Mouse (Mus musculus): ENCODE results near the gene AY074887.
"Not testable (repeated sequence)": the region's sequence is repeated elsewhere in the genome, so short reads cannot be mapped to it uniquely, and the experiment has no call there.

AY074887 gene

GRCm38 (mm10) chr9:54950575-54951321 is at the start of gene AY074887, which contains the start of gene Psma4:
Gene AY074887 (minus strand): TSS chr9:54950998.
Gene Psma4 (plus strand): TSS chr9:54950790.
- peak; percentile 96 for DNase-seq

- no peak for DNase-seq
Observed at GRCm38 (mm10) chr9:54995645-54996044, 44.8 kb upstream of the AY074887 start.

GRCm38 (mm10) chr9:54994381-54994780 is 43.6 kb upstream of the AY074887 start:
- no peak for DNase-seq

GRCm38 (mm10) chr9:54990362-54990761 is 39.6 kb upstream of the AY074887 start:
- DNase-seq, result no peak

GRCm38 (mm10) chr9:54982401-54982800 is 31.6 kb upstream of the AY074887 start:
- no peak for DNase-seq

- DNase-seq, result peak; percentile 43 to 55
Observed at GRCm38 (mm10) chr9:54981291-54982191, 30.7 kb upstream of the AY074887 start.

GRCm38 (mm10) chr9:54980674-54981073 is 29.9 kb upstream of the AY074887 start, which contains the start of gene Chrna5:
Gene Chrna5 (plus strand): TSS chr9:54980880.
- DNase-seq, result no peak

GRCm38 (mm10) chr9:54969972-54970637 is 19.3 kb upstream of the AY074887 start:
- DNase-seq, result no peak

- DNase-seq, result no peak
Observed at GRCm38 (mm10) chr9:54963669-54964068, 12.9 kb upstream of the AY074887 start.

- DNase-seq, result no peak
Observed at GRCm38 (mm10) chr9:54961059-54961458, 10.3 kb upstream of the AY074887 start.

GRCm38 (mm10) chr9:54950162-54950561 is 636 bp downstream of the AY074887 start:
- not testable (repeated sequence) for DNase-seq

GRCm38 (mm10) chr9:54949465-54949864 is 1.3 kb downstream of the AY074887 start:
- DNase-seq, result no peak

- DNase-seq, result no peak
Observed at GRCm38 (mm10) chr9:54946256-54946655, 4.5 kb downstream of the AY074887 start.

GRCm38 (mm10) chr9:54944467-54944866 is 6.3 kb downstream of the AY074887 start:
- DNase-seq, result no peak

GRCm38 (mm10) chr9:54942071-54942470 is 8.7 kb downstream of the AY074887 start:
- DNase-seq, result no peak

- no peak for DNase-seq
Observed at GRCm38 (mm10) chr9:54932379-54932778, 18.4 kb downstream of the AY074887 start.

- DNase-seq, result no peak
Observed at GRCm38 (mm10) chr9:54931765-54932164, 19.0 kb downstream of the AY074887 start.

- no peak for DNase-seq
Observed at GRCm38 (mm10) chr9:54930741-54931140, 20.1 kb downstream of the AY074887 start.

GRCm38 (mm10) chr9:54919946-54920345 is 30.9 kb downstream of the AY074887 start:
- no peak for DNase-seq

GRCm38 (mm10) chr9:54918781-54919180 is 32.0 kb downstream of the AY074887 start:
- no peak for DNase-seq

- DNase-seq, result no peak
Observed at GRCm38 (mm10) chr9:54918191-54918590, 32.6 kb downstream of the AY074887 start.

GRCm38 (mm10) chr9:54917010-54917677 is 33.7 kb downstream of the AY074887 start, which contains the start of gene Hykk:
Gene Hykk (plus strand): TSS chr9:54917283.
- peak; percentile 92 for DNase-seq

All from cerebellum, postnatal 14 days (tissue).